ENCODE assay signal across 24 mouse cellular contexts in the genomic region with DNA sequence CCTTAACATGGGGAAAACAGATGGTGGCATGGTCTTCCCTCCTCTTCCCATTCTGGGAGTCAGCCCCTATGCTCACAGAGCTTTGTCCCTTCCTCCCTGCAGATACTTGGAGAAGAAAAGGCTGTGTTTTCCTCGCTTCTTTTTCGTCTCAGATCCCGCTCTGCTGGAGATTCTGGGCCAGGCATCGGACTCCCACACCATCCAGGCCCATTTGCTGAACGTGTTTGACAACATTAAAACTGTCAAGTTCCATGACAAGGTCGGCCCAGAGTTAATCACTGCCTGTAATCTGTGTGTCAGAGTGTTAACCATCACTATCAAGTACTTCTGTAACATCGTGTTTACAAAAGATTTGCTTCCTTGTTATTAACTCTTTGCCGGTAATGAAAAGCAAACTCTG.
"Had no signal": no experiment of that assay in that cellular context is flagged by ENCODE, and none has a peak within 500 bp of the region (broad histone marks: within the 10 kb centered on the region; RNA-seq: fewer than 3 reads in every experiment).

No protein-coding gene starts in this region.

- H3K27ac ChIP-seq: embryonic facial prominence, embryonic 10.5 days; embryonic facial prominence, embryonic 12.5 days; embryonic facial prominence, embryonic 13.5 days; embryonic facial prominence, embryonic 15.5 days; forebrain, embryonic 10.5 days; forebrain, embryonic 12.5 days; forebrain, embryonic 13.5 days; forebrain, embryonic 15.5 days; gastrocnemius, adult 2 months; heart, adult 2 months had no signal

- H3K27me3 ChIP-seq: embryonic facial prominence, embryonic 12.5 days; embryonic facial prominence, embryonic 13.5 days; embryonic facial prominence, embryonic 15.5 days; forebrain, embryonic 12.5 days; forebrain, embryonic 13.5 days; forebrain, embryonic 15.5 days had no signal

- H3K9me3 ChIP-seq: embryonic facial prominence, embryonic 10.5 days; embryonic facial prominence, embryonic 12.5 days; embryonic facial prominence, embryonic 13.5 days; embryonic facial prominence, embryonic 15.5 days; forebrain, embryonic 10.5 days; forebrain, embryonic 12.5 days; forebrain, embryonic 13.5 days; forebrain, embryonic 15.5 days had no signal

- H3K36me3 ChIP-seq: embryonic facial prominence, embryonic 10.5 days; embryonic facial prominence, embryonic 12.5 days; embryonic facial prominence, embryonic 13.5 days; embryonic facial prominence, embryonic 15.5 days; forebrain, embryonic 10.5 days; forebrain, embryonic 12.5 days; forebrain, embryonic 15.5 days had no signal

- DNase-seq: cerebellum, adult 2 months; cerebellum, adult 8-10 months; cerebellum, adult 9-10 months; cerebellum, adult 9-11 months; cerebellum, postnatal 25 days; cerebellum, postnatal 36 days; embryo, embryonic 11 days; forebrain, postnatal 0 days; gastrocnemius, adult 2 months; gastrocnemius, postnatal 10 days; gastrocnemius, postnatal 14 days; gastrocnemius, postnatal 25 days; gastrocnemius, postnatal 36 days; heart, adult 2 months had no signal

- H3K9ac ChIP-seq: embryonic facial prominence, embryonic 12.5 days; embryonic facial prominence, embryonic 13.5 days; embryonic facial prominence, embryonic 15.5 days; forebrain, embryonic 12.5 days; forebrain, embryonic 13.5 days; forebrain, embryonic 15.5 days; forebrain, postnatal 0 days had no signal

- H3K4me2 ChIP-seq: embryonic facial prominence, embryonic 12.5 days; embryonic facial prominence, embryonic 13.5 days; embryonic facial prominence, embryonic 15.5 days; forebrain, embryonic 12.5 days; forebrain, embryonic 13.5 days; forebrain, embryonic 15.5 days had no signal

- ATAC-seq: forebrain, embryonic 14.5 days; forebrain, embryonic 15.5 days; forebrain, postnatal 0 days had no signal

- H3K4me1 ChIP-seq: embryonic facial prominence, embryonic 10.5 days; embryonic facial prominence, embryonic 12.5 days; embryonic facial prominence, embryonic 13.5 days; embryonic facial prominence, embryonic 15.5 days; forebrain, embryonic 10.5 days; forebrain, embryonic 12.5 days; forebrain, embryonic 13.5 days; forebrain, embryonic 15.5 days had no signal

- H3K4me3 ChIP-seq: embryonic facial prominence, embryonic 10.5 days; embryonic facial prominence, embryonic 12.5 days; embryonic facial prominence, embryonic 13.5 days; embryonic facial prominence, embryonic 15.5 days; erythroblast, embryonic 14.5 days; forebrain, embryonic 10.5 days; forebrain, embryonic 12.5 days; forebrain, embryonic 13.5 days; forebrain, embryonic 15.5 days; gastrocnemius, adult 2 months; heart, adult 2 months had no signal
